Mouse (Mus musculus) megakaryocyte progenitor cell, adult 5-6 weeks (primary cell): ENCODE measurements at regions not wholly inside any gene's neighbourhood (a gene's known extent, or its start where the extent isn't known, plus 50 kb on each side); places are given as distances from the start of the nearest gene placed in this dataset.

ENCODE experiments used
- ATAC-seq: replicated peaks from 2 replicates; pipeline ENCODE4 v1.8.0; 2016; ENCODE audit warnings: mild to moderate bottlenecking, moderate TSS enrichment, inconsistent platforms; ENCODE audit not compliant: poor library complexity

DNA sequence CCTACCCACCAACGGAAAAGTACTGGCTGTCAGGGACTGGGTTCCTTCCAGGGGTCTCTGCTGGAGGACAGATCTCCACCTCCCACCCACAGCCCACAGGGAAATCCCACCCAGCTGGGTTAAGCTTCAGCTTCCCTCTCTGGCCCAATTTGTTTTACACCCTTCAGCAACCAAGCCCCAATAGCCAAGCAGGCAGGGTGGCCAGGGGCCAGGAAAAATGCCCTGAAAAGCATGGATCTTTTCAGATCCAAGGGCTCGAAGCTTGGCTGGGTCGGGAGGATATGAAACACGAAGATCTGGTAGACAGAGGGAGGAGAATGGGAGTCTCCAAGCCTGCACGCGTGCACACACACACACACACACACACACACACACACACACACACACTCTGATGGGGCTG is 302.4 kb downstream of the Sox9 start:
- no peak for ATAC-seq

DNA sequence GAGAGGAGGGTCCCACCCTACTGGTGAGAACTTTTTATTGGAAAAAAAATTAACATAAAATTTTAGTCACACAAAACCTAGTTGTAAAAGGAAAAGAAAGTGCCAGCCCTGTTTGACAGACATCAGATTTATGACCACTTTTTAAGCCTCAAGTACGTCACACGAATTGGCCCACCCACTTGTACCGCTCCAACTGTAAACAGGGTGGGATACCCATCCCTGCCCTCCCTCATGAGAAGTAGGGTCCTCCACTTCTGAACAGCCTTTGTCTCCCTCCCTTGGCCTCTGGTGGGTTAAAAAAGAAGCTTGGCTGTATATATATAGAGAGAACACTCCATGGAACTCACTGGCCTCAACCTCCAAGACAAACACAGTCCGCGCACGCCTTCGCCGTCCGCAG is 303.5 kb downstream of the Sox9 start:
- ATAC-seq, result no peak

DNA sequence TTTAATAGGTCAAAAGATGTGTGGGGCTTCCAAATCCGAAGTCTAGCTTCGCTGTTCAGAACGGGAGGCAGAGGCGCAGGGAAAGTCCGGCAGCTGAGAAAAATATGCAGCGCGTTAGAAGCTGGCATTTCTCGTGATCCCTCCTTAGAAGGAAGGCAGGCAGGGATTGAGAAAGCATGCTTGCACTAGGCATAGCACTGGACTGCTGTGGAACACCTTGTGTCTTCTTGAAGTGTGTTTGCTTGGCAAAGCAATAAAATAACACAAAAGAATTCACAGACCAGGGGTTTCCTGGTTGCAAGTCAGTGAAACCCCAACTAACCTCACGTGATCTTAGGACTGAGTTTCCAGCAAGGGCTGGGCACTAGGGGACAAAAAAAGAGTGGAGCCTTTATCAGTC is 305.1 kb downstream of the Sox9 start:
- no peak for ATAC-seq

DNA sequence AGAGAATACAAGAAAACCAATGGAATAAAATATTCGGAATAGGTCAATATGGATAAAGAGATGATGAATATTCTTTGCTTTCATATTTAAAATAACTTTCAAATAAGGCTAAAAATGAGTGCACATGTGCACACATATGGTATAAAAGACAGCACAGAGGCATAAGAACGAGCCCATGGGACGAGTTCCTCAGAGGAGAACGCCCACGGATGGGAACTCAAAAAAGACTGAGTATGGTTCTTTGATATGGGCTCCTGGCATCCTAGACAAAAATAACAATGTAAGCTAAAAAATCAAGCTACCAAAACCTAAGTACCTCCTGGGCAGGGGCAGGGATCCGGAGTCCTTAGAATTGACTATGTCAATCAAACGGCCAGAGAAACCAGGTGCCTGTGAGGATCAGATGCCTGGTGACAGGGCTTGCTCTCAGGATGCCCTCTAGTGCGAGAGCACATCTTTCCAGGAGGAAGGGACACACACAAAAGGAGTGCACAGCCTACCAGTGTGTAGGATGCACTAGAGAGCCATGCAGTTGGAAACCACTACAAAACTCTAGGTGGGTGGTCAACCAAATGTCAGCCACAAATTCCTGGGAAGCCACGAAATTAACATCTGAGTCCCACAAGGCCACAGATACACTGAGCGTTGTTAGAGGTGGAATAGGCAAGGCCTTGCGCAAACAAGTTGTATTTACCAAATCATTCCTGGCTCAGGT is 307.8 kb downstream of the Sox9 start:
- no peak for ATAC-seq

DNA sequence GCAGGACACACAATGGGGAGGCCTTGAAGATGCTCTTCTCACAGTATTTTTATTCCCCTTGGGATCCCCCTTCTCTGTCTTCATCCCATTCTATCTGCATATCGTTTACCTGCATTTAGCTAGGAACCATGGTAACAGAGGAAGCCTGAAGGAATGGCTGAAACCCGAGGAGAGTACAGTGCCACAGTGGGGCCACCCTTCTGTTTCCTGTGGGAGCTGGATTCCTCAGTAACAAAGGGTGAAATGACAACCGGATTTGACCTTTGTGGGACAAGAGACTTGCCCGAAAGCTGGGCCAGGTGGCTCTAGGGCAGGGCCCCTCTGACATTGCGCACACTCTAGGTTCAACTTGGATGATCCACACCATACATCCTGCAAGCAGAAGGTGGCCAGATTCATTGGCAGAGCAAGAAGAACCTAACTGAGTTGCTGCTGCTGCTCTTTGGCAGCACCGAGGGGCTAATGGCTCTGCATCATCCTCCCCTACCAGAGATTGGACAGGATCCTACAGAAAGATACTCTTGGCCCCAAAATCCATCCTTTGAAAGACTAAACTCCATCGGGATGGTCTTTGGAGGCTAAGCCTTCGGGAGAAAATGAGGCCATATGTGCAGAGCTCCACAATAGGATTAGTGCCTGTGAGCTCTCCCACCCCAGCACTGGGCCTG is 310.0 kb downstream of the Sox9 start:
- ATAC-seq, result no peak

DNA sequence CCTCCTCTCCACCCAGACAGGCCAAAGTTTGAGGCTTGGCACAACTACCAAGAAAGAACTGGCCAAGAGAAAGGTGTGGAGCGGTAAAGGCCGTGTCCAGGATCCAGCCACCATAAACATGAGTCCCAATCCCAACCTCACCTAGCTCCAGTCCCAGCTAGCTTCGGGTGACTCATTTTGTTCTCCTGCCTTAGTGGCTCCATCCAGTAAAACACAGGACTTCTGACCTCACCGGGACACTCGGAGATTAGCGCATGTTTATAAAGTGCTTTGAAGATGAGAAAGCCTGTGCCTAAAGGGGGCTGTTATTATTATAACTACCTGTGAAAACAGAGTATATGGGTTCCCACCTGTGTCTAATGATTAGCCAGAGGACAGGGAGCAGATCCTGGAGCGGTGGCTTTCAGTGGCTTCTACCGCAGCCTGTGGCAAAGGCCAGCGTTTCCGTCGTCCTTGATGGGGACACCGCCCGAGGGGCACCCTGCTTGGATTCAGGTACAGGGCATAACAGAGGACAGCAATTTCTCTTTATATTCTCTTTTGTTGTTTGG is 311.9 kb downstream of the Sox9 start:
- no peak for ATAC-seq

DNA sequence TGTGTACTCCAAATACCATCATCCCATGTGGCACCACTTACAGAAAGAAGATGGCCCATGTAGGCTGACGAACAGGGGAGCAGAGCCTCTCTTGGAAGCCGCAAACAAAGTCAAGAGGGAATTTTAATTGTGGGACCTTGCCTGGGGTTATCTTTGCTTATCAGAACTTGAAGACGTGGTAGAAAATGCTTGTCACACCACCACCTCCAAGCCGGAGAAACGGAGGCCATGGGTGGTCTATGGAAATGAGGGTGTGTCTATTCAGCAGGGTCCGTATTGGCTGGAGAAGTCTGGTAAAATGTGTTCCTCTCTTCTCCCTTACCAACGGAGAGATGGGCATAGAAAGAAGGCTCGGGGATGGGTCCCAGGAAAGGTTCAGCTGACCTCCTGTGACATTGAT is 313.6 kb downstream of the Sox9 start:
- ATAC-seq, result no peak

DNA sequence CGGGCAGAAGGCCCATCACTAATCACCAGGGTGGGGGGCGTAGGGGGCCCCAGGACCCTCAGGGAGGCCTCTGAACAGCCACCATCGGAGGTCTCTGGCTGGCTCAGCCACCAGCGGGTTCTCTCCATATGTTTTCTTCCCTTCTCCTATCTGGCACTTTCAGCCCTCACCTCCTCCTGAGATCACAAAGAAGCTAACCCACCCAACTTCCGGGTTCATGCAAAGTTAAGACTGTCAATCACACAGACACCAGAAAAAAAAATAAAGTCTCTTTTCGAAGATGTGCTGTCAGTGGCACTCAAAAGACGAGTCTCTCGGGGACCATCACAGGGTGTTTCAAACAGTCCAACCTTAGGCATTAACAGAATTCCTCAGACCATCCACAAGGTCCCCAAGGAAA is 314.2 kb downstream of the Sox9 start:
- peak; percentile 26; the same call in 1 of the 2 replicates for ATAC-seq

DNA sequence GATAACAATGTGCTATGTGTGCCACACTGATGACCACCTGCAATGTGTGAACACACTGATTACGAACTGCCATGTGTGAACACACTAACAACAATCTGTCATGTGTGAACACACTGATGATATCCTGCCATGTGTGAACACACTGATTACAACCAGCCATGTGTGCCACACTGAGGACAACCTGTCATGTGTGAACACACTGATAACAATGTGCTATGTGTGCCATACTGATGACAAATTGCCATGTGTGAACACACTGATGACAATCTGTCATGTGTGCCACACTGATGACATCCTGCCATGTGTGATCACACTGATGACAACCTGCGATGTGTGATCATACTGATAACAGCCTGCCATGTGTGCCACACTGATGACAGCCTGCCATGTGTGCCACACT is 316.3 kb downstream of the Sox9 start:
- no peak for ATAC-seq

DNA sequence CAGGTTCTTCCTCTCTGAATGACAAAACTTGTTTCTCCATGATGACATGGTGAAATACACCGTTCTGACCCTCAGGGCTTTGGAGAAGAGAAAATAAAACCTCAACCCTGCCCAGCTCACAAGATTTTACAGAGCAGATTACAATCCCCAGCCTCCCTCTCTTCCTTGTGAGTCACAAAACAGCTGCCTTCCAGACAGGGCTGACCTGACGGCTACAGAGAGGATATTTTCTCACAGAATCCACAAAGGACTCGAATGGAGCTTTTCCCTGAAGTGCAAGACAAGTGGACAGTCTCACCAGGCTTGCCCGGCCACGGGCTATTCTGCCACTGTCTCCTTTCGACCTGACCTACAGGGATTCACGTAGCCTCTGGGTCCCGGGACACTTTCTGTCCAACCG is 318.8 kb downstream of the Sox9 start:
- ATAC-seq, result peak; percentile 24; the same call in 1 of the 2 replicates

DNA sequence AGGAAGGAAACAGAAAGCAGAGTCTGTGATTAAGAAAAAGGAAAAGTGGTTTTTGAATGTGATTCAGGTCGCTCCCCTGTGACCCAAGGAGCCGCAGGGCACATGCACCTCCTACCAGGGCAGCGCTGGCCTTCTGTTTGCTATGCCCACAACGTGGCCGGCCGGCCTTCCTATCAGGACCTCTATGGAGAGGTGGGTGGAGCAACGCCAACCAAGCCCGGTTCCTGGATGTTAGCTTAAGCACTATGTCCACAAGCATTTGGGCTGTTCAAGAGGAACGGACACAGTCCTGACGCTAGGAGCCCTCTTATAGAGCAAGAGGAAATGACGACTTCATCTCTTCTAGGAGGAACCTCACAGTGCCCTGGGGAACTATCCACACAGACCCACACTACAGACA is 319.5 kb downstream of the Sox9 start:
- ATAC-seq, result peak; percentile 29

DNA sequence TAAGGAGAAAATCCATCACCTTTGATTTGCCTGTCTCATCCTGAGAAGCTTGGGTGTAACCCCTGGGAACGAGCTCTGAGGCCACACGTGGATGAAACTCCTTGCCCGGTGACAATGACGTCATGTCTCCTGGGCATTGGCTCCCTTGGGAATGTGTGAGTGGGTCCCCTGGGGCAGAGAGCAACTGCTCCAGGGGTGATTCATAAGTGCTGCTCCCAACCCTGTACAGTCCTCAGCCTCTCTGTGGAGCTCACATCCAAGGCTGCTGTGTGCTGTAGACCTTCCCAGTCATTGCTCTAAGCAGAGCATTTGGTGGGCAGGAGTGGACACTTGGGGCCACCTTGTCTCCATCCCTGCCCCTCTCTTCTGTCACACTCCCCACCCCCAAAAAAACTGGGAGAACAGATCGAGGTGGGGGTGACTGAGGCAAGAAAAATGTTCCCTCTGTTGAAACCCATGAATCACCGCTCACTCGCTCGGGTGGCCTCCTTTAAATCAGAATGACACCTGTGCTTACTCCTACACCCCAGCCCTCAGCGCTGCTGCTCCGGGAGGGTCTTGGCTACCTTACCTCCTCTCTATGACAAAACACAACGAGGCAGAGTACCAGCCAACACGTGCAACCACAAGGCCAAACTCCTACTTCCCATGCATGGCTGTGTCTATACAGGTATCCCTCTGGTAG is 321.3 kb downstream of the Sox9 start:
- no peak for ATAC-seq

DNA sequence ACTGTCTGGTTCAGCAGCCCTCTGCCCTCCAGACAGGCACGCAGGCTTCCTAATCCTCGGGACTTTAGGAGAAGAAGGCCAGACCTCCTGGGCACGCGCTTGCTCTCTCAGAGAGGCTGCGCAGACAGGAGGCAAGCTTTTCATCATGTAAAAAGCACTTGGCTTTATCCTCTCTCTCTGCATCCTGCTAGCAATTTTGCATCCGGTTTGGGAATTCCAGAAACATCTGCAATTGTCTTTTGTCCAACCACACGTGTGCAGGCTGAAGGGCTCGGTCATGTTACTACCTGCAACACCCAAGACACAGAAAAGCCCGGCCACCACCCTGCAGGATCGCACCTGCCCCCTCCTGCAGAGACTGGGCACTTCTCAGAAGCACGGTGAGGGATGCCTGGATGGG is 323.3 kb downstream of the Sox9 start:
- ATAC-seq, result no peak

DNA sequence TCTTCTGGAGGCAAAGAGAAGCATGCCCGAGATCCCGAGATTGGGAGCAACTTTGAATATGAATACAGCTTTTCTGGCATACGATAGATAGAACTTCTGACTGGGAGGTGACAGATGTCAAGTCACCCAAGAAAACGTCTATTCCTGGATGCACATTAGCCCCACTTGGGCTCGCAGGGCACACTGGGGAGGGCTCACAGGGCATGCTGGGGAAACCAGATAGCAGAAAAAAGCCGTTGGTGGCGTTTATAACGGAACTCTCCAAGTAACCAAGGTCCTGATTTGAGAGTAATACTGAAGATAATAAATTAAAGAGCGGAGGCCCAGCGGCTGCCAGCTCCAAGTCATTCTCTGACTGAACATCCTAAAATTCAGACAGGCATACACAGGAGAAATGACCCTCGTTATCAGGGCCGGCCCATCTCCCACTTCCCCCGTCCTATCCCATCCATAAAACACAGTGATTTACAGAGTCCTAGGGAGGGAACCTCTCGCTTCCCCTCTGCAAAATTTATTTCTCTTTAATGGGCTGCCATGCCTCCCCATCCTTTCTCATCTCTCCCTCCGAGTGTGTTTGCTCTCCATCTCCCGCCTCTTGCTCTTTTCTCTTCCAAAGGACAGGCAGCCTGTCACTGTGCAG is 325.3 kb downstream of the Sox9 start:
- peak; percentile 79 for ATAC-seq

DNA sequence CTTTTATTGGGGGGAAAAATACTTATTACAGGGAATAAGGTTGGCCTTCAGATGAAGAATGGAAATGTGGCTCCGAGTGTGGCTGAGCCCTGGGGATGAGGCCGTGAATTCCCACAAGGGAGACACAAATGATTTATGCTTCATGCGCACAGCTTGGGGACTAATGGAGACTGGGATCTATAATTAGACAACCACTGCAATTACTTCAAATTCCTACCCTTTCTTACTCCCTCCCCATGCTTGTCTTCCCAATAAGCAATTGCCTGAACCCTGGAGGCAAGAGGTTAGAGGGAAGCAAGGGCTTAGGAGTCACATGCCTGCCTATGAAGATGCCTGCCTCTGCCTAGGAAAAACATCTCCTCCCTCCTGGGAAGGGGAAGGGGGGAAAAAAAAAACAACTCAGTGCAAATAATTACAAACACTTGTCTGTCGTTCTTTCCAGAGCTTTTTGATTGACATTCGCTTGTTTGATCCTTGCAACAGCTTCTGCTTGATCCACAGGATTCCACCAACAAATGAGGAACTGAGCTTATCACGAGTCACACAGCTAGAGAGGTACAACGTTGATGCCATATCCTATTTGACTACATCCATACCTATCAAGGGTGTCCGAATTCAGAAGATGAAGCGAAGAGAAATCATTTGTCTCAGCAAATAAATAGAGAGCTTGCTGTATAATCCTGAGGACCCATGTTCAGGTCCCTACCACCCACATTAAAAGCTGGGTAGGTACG is 326.1 kb downstream of the Sox9 start:
- no peak for ATAC-seq

DNA sequence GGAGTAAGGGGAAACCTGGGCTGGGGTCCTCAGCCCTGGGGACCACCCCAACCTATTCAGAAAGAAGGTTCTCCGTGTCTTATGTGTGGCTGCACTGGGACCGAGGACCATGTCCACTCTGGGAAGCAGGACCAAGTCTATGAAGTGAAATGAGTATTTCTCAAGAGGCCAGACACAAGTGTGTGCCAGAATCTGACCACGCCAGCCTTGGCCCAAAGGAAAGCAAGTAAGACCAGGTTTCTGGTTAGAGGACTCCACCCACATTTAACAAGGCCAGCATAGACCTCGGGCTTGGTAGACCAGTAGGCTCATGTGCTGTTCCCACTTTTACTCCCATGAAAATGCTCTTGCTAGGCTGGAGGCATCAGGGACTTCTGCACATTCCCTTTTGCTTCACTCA is 327.1 kb downstream of the Sox9 start:
- ATAC-seq, result no peak

DNA sequence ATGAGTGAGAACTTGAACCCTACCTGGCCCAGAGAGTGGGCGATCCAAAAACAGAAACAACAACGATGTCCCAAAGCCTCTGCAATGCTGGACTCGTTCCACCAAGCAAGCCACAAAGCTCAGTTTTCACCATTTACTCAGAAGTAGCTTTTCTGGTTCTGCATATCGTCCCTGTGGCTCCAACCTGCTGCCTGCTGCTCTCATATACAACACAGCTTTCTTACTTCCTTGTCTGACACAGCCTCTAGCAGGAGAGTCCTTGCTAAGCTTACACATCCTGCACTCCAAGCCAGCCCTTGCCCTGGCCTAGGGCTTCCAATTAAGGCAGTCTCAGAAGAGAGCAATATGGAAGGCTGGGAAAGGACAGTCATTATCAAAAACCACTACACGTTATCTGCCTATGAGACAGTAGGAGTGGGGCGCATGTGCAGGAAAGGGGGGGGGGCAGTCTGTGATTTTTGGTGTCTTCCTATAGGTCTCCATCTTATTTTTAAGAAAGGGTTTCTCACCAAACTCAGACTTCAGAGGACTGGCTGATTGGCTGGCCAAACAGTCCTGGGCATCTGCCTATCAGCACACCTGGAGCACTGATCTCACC is 331.3 kb downstream of the Sox9 start:
- 0 out of 2 replicates have a peak, but pooled peaks have one; percentile 9 for ATAC-seq

DNA sequence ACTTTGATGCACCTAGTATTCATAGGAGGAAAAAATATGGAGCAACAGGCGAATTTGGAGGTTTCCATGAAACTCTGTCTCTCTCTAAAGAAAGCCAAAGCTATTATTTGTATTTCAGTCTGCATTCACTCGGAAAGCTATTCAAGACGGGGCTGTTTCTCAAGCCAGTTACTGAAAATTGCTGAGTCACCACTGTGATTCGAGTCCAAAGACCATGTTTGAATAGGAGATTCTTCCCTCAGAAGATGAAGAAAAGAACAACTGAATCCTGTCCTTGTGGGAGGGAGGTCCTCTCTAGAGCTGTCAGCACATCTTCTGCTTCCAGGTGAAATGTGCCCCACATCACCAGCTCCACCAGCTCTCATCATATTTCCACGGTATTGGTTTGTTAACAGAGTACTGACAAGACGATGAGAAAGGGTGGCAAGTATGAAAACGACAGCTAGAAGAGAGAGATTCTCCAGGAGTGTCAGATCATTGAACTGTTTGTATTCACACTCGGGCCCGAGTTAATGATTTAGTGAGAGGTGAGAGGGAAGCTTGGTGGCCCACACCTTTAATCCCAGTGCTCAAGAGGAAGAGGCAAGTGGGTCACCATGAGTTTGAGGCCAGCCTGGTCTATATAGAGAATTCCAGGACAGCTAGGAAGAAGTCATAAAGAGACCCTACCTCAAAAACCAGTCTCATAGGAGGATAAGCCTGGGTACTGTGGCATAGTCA is 335.3 kb downstream of the Sox9 start:
- ATAC-seq, result no peak

DNA sequence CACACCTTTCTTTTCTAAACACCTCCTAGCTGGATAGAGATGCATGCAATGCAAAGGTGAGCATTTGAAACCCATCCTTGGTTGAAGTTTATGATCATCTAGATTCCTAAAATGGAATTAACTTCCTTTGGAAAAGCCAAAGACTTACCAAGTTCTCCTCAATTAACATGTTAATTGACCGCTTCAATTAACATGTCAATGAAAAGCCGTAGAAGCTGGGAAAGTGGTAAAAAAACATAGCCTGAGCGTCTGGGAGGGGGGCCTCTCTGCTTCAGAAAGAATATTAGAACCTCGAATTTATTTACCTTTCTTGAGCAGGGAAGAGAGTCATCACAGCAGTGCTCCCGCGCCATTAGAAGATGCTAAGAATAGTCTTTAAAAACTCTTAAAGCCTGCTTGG is 338.5 kb downstream of the Sox9 start:
- no peak for ATAC-seq

DNA sequence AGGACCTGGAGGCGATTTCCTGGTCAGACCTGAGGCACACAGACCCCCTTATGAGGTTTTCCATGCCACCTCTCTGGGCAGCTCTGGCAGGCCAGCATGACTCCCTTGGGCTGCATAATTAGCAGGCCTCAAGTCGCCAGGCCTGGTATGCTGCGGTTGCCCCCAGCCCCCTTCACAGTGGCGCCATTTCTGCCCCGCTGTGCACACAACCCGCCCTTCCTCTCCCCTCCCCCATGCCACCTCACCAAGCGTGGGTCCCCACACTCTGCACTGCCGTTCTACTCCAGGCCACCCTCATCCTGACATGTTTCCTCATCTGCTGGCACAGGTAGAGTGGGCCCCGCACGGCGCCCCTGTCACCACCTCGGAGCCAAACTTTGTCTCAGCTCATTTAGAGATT is 339.3 kb downstream of the Sox9 start:
- no peak for ATAC-seq
